Mouse (Mus musculus) E14TG2a.4 (cell line): Measurements from ENCODE around the gene Jade3.

Experiments used
- CTCF ChIP-seq: conservative IDR thresholded peaks from 2 replicates; pipeline ENCODE4 v1.5.1; 2014; ENCODE audit warnings: low read length
- NANOG ChIP-seq: IDR thresholded peaks from 2 replicates; pipeline ENCODE4 v1.6.1; 2014; ENCODE audit warnings: borderline replicate concordance, low read length, mixed read lengths
- POU5F1 ChIP-seq: IDR thresholded peaks from 2 replicates; pipeline ENCODE4 v1.6.1; 2014; ENCODE audit warnings: low read length, borderline replicate concordance

DNA sequence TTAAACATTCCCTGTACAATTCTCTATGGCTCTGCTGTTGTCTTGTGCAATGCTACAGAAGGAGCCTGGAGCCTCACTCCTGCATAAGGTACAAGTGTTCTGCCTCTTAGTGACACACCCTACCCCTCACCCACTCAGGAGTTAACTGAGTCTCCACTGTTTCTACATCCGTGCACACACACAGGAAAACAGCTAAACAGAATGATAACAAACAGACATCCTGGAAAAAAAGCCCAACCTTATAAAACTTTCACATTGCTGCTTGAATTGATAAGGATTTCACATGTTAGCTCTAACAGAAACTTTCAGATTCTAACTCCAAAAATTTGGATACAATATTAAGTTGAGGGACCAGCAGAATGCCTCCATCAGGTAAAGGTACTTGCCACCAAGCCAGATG is 107.1 kb downstream of the Jade3 start:
- no peak for TF ChIP-seq CTCF
- no peak for TF ChIP-seq NANOG
- no peak for TF ChIP-seq POU5F1
